Mouse (Mus musculus) heart, embryonic 16.5 days (tissue): ENCODE results near the gene Sppl3. TPM values are rescaled to one million over a fixed set of nuclear protein-coding genes. Genes with fewer than 3 reads are reported as not detected.

Source experiments
- ATAC-seq: fragments of 200-750 bp; cut with Nextera tagmentation; replicated peaks from 2 replicates; pipeline ENCODE4 v1.8.0; 2017; ENCODE audit warnings: moderate number of reproducible peaks; ENCODE audit not compliant: insufficient read depth, low FRiP score; ENCODE audit errors: extremely low read depth
- H3K27ac ChIP-seq: fragments of 300-500 bp; sonication (generic); 2 replicates; pipeline ENCODE4 v1.5.1; 2014; ENCODE audit warnings: mild to moderate bottlenecking, low read length, control low read depth, moderate library complexity
- H3K27me3 ChIP-seq: fragments of 300-500 bp; sonication (generic); 2 replicates; pipeline ENCODE4 v1.6.1; 2014; ENCODE audit warnings: low read length, mixed read lengths; ENCODE audit not compliant: control insufficient read depth, insufficient read depth
- H3K36me3 ChIP-seq: fragments of 300-500 bp; sonication (generic); 2 replicates; pipeline ENCODE4 v1.6.1; 2014; ENCODE audit not compliant: control insufficient read depth, insufficient read depth
- H3K4me1 ChIP-seq: fragments of 300-500 bp; sonication (generic); 2 replicates; pipeline ENCODE4 v1.6.1; 2014; ENCODE audit warnings: low read length, mixed read lengths; ENCODE audit not compliant: control insufficient read depth, insufficient read depth
- H3K4me2 ChIP-seq: fragments of 300-500 bp; sonication (generic); 2 replicates; pipeline ENCODE4 v1.6.1; 2014; ENCODE audit warnings: low read depth, mild to moderate bottlenecking, control low read depth, low read length
- H3K4me3 ChIP-seq: fragments of 300-500 bp; sonication (generic); 2 replicates; pipeline ENCODE4 v1.5.1; 2014; ENCODE audit warnings: mild to moderate bottlenecking, control low read depth, low read length
- H3K9ac ChIP-seq: fragments of 300-500 bp; sonication (generic); 2 replicates; pipeline ENCODE4 v1.6.1; 2014; ENCODE audit warnings: low read length, control low read depth
- H3K9me3 ChIP-seq: fragments of 300-500 bp; sonication (generic); replicated peaks from 2 replicates; pipeline ENCODE4 v1.6.1; 2016; ENCODE audit warnings: low read length; ENCODE audit not compliant: control insufficient read depth
- WGBS: fragments of 180-500 bp; shearing (Covaris S2); extraction: QIAGEN DNeasy Blood & Tissue Kit; methylation state at CpG from one replicate; pipeline ENCODE4 v1.1.7; 2014; 5-methylcytosine and 5-hydroxymethylcytosine counted together
- polyA plus RNA-seq: library from polyadenylated mRNA; unstranded; fragments of >200 nt; fragmentation: Nextera tagmentation; extraction: Ambion mirVana; gene quantifications from 2 replicates; pipeline ENCODE4 v1.2.1, GENCODE M21; 2015

The Sppl3 gene
- polyA plus RNA-seq, 1 experiment from 2014 or later: 7.3 TPM

- Histone ChIP-seq H3K9ac (no peak overlapping the region), H3K4me3 (no peak overlapping the region), H3K4me2 (no peak overlapping the region), H3K27ac (no peak overlapping the region), H3K36me3 (no peaks in the 10 kb centered on the region), H3K4me1 (peaks cover 12% of the 10 kb centered on the region), H3K9me3 (no peaks in the 10 kb centered on the region), H3K27me3 (no peaks in the 10 kb centered on the region)
- no peak for ATAC-seq
- 89% methylated on average over 5 of the region's 5 CpGs for WGBS
Observed at GRCm38 (mm10) chr5:115007768-115008167, 3.2 kb upstream of the Sppl3 start.

GRCm38 (mm10) chr5:115008307-115008706, 2.6 kb upstream of the Sppl3 start:
- ATAC-seq: no peak
- H3K9ac ChIP-seq: no peak overlapping the region
- no peak overlapping the region for H3K4me3 ChIP-seq
- H3K4me2 ChIP-seq: no peak overlapping the region
- no peaks in the 10 kb centered on the region for H3K36me3 ChIP-seq
- peaks cover 17% of the 10 kb centered on the region for H3K4me1 ChIP-seq
- H3K27ac ChIP-seq: no peak overlapping the region
- 71% methylated on average over 7 of the region's 7 CpGs for WGBS
- H3K27me3 ChIP-seq: no peaks in the 10 kb centered on the region
- H3K9me3 ChIP-seq: no peaks in the 10 kb centered on the region

DNA sequence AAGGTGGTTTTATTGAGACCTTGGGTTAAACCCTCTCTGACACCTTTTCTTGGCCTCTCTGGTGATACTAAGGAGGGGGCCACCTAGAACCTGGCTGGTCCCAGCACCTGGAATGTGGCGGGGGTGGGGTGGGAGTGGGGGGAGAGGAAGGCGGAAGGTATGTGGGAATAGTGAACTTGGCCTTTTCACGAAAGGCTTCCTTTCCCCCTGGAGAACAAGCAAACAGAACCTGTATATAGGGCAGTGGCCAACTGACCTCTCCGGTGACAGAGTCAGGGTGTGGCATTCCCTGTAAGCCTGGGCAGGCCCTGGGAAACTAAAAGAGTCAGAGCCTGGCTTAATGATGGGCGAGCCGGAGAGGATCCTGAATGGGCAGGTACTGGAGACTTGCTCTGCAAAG, 1.8 kb upstream of the Sppl3 start:
- H3K4me1 ChIP-seq: peaks cover 23% of the 10 kb centered on the region
- WGBS: 82% methylated on average over 6 of the region's 6 CpGs
- no peak for ATAC-seq
- no peak overlapping the region for H3K4me2 ChIP-seq
- no peak overlapping the region for H3K9ac ChIP-seq
- no peaks in the 10 kb centered on the region for H3K36me3 ChIP-seq
- no peaks in the 10 kb centered on the region for H3K27me3 ChIP-seq
- H3K4me3 ChIP-seq: no peak overlapping the region
- H3K27ac ChIP-seq: no peak overlapping the region
- no peaks in the 10 kb centered on the region for H3K9me3 ChIP-seq

DNA sequence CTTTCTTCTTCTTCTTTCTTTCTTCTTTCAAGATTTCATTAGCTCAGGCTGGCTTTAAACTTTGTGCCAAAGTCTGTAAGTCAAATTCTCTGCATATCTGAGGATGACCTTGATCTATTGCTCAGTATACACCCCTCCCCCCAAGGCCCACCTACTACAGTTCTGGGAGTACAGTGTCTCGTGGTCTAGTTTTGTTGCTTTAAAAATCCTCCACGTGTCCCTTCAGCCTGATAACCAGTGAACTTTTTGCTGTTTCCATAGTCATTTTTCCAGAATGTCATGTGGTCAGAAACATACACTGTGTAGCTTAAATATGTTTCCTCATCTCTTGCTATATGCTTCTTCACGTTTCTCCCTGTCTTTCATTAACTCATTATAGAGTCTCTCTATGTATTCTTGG, 976 bp upstream of the Sppl3 start:
- Histone ChIP-seq H3K4me1 (peaks cover 30% of the 10 kb centered on the region), H3K9me3 (no peaks in the 10 kb centered on the region), H3K36me3 (no peaks in the 10 kb centered on the region), H3K27ac (no peak overlapping the region), H3K4me2 (peak overlapping the region; percentile 65), H3K4me3 (no peak overlapping the region), H3K9ac (peak overlapping the region; percentile 99; the same call in 1 of the 2 replicates), H3K27me3 (no peaks in the 10 kb centered on the region)
- WGBS: 51% methylated on average over 3 of the region's 3 CpGs
- ATAC-seq: no peak

DNA sequence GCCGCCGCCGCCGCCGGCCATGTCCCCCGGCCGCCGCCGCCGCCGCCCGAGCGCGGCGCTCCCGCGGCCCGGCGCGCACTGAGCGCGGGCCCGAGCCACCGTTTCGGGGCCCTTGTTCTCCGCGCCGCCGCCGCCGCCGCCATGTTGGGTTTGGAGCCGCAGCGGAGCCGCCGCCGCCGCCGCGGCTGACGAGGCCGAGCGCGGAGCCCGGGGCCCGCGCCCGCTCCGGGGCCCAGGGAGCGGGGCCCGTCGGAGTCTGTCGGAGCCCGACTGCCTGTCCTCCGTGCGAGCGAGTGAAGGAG, 231 bp downstream of the Sppl3 start:
- H3K36me3 ChIP-seq: no peaks in the 10 kb centered on the region
- peak overlapping the region; percentile 89 for H3K27ac ChIP-seq
- no peak overlapping the region; the same call in 1 of the 2 replicates for H3K4me2 ChIP-seq
- H3K9me3 ChIP-seq: no peaks in the 10 kb centered on the region
- 0% methylated on average over 34 of the region's 57 CpGs for WGBS
- no peak for ATAC-seq
- peak overlapping the region; percentile 99 for H3K9ac ChIP-seq
- no peaks in the 10 kb centered on the region for H3K27me3 ChIP-seq
- peaks cover 38% of the 10 kb centered on the region for H3K4me1 ChIP-seq
- peak overlapping the region; percentile 87 for H3K4me3 ChIP-seq

DNA sequence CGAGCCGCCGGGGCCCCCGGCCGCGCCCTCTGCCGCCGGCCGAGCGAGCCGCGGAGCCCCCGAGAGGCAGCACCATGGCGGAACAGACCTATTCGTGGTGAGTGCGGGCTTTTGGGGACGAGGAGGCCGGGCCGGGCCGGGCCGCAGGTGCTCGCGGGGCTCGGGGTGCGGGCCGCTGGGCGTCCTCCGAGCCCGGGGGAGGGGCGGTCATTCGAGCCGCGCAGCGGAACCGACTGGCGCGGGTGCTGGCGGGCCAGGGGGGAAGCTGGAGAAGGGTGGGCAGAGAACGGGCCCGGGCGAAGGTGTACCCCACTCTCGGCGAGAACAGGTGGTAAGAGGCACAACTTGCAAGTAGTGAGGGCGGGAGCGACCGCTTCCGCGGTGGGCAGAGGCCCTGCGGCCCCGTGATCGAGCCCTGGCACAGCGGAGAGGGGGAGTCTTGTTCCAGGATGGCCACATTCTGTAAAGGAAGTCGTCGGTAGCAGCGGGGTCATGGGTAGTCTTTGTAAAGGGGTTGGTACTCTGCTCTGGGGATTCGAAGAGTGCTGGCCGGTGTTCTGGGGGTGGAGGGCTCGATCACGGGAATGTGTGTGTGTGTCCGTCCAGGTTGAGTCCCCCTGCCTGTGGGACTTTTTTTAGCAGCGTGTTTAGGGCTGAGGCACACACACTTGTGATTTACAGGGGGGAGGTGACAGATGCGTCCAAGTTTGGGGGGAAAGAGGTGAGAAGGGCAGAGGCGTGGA, 753 bp downstream of the Sppl3 start:
- peak overlapping the region; percentile 99 for H3K9ac ChIP-seq
- H3K9me3 ChIP-seq: no peaks in the 10 kb centered on the region
- under 1% methylated on average over 47 of the region's 63 CpGs for WGBS
- ATAC-seq: peak; percentile 30
- H3K4me2 ChIP-seq: peak overlapping the region; percentile 82
- peak overlapping the region; percentile 89 for H3K27ac ChIP-seq
- H3K27me3 ChIP-seq: no peaks in the 10 kb centered on the region
- peaks cover 39% of the 10 kb centered on the region for H3K4me1 ChIP-seq
- no peaks in the 10 kb centered on the region for H3K36me3 ChIP-seq
- peak overlapping the region; percentile 87 for H3K4me3 ChIP-seq

DNA sequence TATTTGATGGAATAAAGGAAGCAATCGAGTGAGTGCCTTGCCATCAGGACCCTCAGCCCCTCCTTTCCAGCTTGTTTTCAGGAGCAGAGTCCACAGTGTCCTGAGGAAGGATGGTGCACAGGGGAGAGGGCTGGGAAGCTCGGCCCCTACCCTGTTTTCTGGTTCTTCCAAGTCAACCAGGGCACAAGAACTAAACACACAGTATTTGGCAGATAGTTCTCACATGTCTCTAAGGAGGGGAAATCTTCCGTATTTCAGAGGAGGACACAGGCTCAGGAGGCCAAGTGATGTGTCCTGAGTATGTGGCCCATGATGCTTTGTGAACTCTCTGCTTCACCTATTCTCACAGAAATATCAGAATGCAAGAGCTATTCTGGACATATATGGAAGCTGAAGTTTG, 2.5 kb downstream of the Sppl3 start:
- Histone ChIP-seq H3K27ac (no peak overlapping the region), H3K4me1 (peaks cover 52% of the 10 kb centered on the region), H3K36me3 (no peaks in the 10 kb centered on the region), H3K4me2 (no peak overlapping the region), H3K27me3 (no peaks in the 10 kb centered on the region), H3K9me3 (no peaks in the 10 kb centered on the region), H3K4me3 (no peak overlapping the region), H3K9ac (no peak overlapping the region)
- WGBS: 72% methylated on average over 3 of the region's 3 CpGs
- ATAC-seq: no peak

DNA sequence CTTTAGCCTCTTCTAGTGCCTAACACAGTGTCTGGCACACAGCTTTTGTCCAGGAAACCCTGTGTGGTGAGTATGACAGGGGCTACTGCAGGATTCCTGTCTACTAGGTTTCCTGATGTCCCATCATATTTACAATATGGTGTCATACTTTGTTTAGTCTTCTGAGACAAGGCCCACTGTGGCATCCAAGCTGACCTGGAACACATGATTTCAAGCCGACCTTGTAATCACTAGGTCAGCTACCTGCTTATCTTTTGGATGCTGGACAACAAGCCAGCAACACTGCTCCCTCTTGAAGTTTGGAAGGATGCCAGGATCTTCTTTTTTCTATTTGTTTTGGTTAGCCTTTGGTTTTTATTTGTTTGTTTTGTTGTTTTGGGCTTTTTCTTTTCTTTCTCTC, 3.6 kb downstream of the Sppl3 start:
- H3K4me2 ChIP-seq: peak overlapping the region; percentile 28; the same call in 1 of the 2 replicates
- peak overlapping the region; percentile 72 for H3K27ac ChIP-seq
- H3K36me3 ChIP-seq: no peaks in the 10 kb centered on the region
- no peaks in the 10 kb centered on the region for H3K27me3 ChIP-seq
- H3K9ac ChIP-seq: no peak overlapping the region
- H3K4me1 ChIP-seq: peaks cover 57% of the 10 kb centered on the region
- no peak for ATAC-seq
- WGBS: 23% methylated on average over 1 of the region's 1 CpGs
- no peaks in the 10 kb centered on the region for H3K9me3 ChIP-seq
- H3K4me3 ChIP-seq: no peak overlapping the region

- Histone ChIP-seq H3K4me1 (peaks cover 54% of the 10 kb centered on the region), H3K4me2 (no peak overlapping the region), H3K4me3 (no peak overlapping the region), H3K9me3 (no peaks in the 10 kb centered on the region), H3K27ac (no peak overlapping the region; the same call in 1 of the 2 replicates), H3K9ac (no peak overlapping the region), H3K27me3 (no peaks in the 10 kb centered on the region), H3K36me3 (no peaks in the 10 kb centered on the region)
- 42% methylated on average over 4 of the region's 4 CpGs for WGBS
- no peak for ATAC-seq
Observed at GRCm38 (mm10) chr5:115015121-115015520, 4.2 kb downstream of the Sppl3 start.
